Mouse (Mus musculus) kidney, adult 8-10 months (tissue): ENCODE data around the gene Cldn5.

Experiments used
- DNase-seq, 2 experiments: peaks; one replicate each; pipeline ENCODE4 v3.0.0; 2022

Gene Cldn5

GRCm38 (mm10) chr16:18786652-18787051 is 10.0 kb downstream of the Cldn5 start:
- no peak for DNase-seq

GRCm38 (mm10) chr16:18788627-18789406 is 12.2 kb downstream of the Cldn5 start:
- no peak for DNase-seq

- DNase-seq: no peak
These were observed 18.7 kb downstream of the Cldn5 start for GRCm38 (mm10) chr16:18795223-18795899.

- no peak for DNase-seq
These were observed 20.0 kb downstream of the Cldn5 start for GRCm38 (mm10) chr16:18796645-18797044.

- no peak for DNase-seq
These were observed 21.5 kb downstream of the Cldn5 start for GRCm38 (mm10) chr16:18798151-18798550.

GRCm38 (mm10) chr16:18798841-18799240 is 22.2 kb downstream of the Cldn5 start:
- DNase-seq: peak; percentile 19 to 66

- DNase-seq: peak; percentile 28 to 38
These were observed 29.1 kb downstream of the Cldn5 start for GRCm38 (mm10) chr16:18805746-18806145.

GRCm38 (mm10) chr16:18809001-18809400 is 32.4 kb downstream of the Cldn5 start:
- DNase-seq: no peak

- DNase-seq: no peak
These were observed 34.4 kb downstream of the Cldn5 start for GRCm38 (mm10) chr16:18811032-18811431.

- peak; percentile 89 to 96 for DNase-seq
These were observed 35.1 kb downstream of the Cldn5 start, which contains the start of the genes Ufd1 and Cdc45 for GRCm38 (mm10) chr16:18811468-18812384. Gene Ufd1 (plus strand): TSS chr16:18811779. Gene Cdc45 (minus strand): TSS chr16:18811987.

- no peak for DNase-seq
These were observed 35.8 kb downstream of the Cldn5 start for GRCm38 (mm10) chr16:18812385-18812910.

GRCm38 (mm10) chr16:18822356-18822755 is 45.7 kb downstream of the Cldn5 start:
- DNase-seq: no peak

GRCm38 (mm10) chr16:18822925-18823324 is 46.3 kb downstream of the Cldn5 start:
- DNase-seq: no peak
